Mouse (Mus musculus) MEL (cell line): ENCODE measurements at regions not wholly inside any gene's neighbourhood (a gene's known extent, or its start where the extent isn't known, plus 50 kb on each side); places are given as distances from the start of the nearest gene placed in this dataset.

Experiments used
- CHD1 ChIP-seq: IDR thresholded peaks from 2 replicates; pipeline ENCODE4 v1.6.1; 2012; ENCODE audit warnings: low read depth, mild to moderate bottlenecking, inconsistent platforms, low read length, improper control_type of control experiment
- CHD2 ChIP-seq: IDR thresholded peaks from 2 replicates; pipeline ENCODE4 v1.6.1; 2011; ENCODE audit warnings: low read length, improper control_type of control experiment
- CTCF ChIP-seq, 3 experiments: IDR thresholded peaks in 2 of 3; conservative IDR thresholded peaks in 1 of 3; 2 replicates each; pipeline ENCODE4 v1.5.1; 2011 to 2012; ENCODE audit warnings: low read length in 3 of 3, low read depth in 2 of 3, mild to moderate bottlenecking in 2 of 3, improper control_type of control experiment in 1 of 3, inconsistent platforms in 1 of 3, mixed read lengths in 1 of 3, moderate library complexity in 1 of 3; ENCODE audit not compliant: control insufficient read depth in 1 of 3, insufficient read depth in 1 of 3, poor library complexity in 1 of 3, severe bottlenecking in 1 of 3
- GATA1 ChIP-seq: IDR thresholded peaks from 2 replicates; pipeline ENCODE4 v1.6.1; 2011; ENCODE audit warnings: low read depth, low read length, improper control_type of control experiment
- MAX ChIP-seq: IDR thresholded peaks from 2 replicates; pipeline ENCODE4 v1.6.1; 2011; ENCODE audit warnings: low read length, improper control_type of control experiment
- MEF2A ChIP-seq: IDR thresholded peaks from 2 replicates; pipeline ENCODE4 v1.6.1; 2014; ENCODE audit warnings: low read depth, mild to moderate bottlenecking, inconsistent platforms, low read length, improper control_type of control experiment; ENCODE audit not compliant: poor library complexity, insufficient replicate concordance, severe bottlenecking; ENCODE audit errors: extremely low read depth
- MXI1 ChIP-seq: IDR thresholded peaks from 2 replicates; pipeline ENCODE4 v1.6.1; 2011; ENCODE audit warnings: mild to moderate bottlenecking, low read depth, low read length, improper control_type of control experiment
- POLR2A ChIP-seq, 2 experiments: IDR thresholded peaks; 2 replicates each; pipeline ENCODE4 v1.6.1; 2011 to 2012; ENCODE audit warnings: low read length in 2 of 2, mild to moderate bottlenecking in 2 of 2, control low read depth in 1 of 2, improper control_type of control experiment in 1 of 2, low read depth in 1 of 2, moderate library complexity in 1 of 2; ENCODE audit not compliant: control insufficient read depth in 1 of 2, insufficient read depth in 1 of 2, poor library complexity in 1 of 2
- RCOR1 ChIP-seq: IDR thresholded peaks from 2 replicates; pipeline ENCODE4 v1.6.1; 2012; ENCODE audit warnings: low read depth, mild to moderate bottlenecking, inconsistent platforms, low read length, improper control_type of control experiment
- TAL1 ChIP-seq: IDR thresholded peaks from 2 replicates; pipeline ENCODE4 v1.6.1; 2012; ENCODE audit warnings: mild to moderate bottlenecking, inconsistent platforms, low read length, moderate library complexity, mixed read lengths
- TCF12 ChIP-seq: IDR thresholded peaks from 2 replicates; pipeline ENCODE4 v1.6.1; 2014; ENCODE audit warnings: low read depth, mild to moderate bottlenecking, inconsistent platforms, low read length, improper control_type of control experiment, moderate library complexity
- USF1 ChIP-seq: IDR thresholded peaks from 2 replicates; pipeline ENCODE4 v1.6.1; 2014; ENCODE audit warnings: low read depth, mild to moderate bottlenecking, inconsistent platforms, low read length, improper control_type of control experiment, moderate library complexity
- USF2 ChIP-seq, 2 experiments: IDR thresholded peaks; 2 replicates each; pipeline ENCODE4 v1.6.1; 2011 to 2012; ENCODE audit warnings: improper control_type of control experiment in 2 of 2, low read length in 2 of 2, borderline replicate concordance in 1 of 2, inconsistent platforms in 1 of 2, low read depth in 1 of 2, mild to moderate bottlenecking in 1 of 2; ENCODE audit not compliant: insufficient read depth in 1 of 2
- ZKSCAN1 ChIP-seq: IDR thresholded peaks from 2 replicates; pipeline ENCODE4 v1.6.1; 2012; ENCODE audit warnings: low read depth, mild to moderate bottlenecking, inconsistent platforms, low read length, improper control_type of control experiment, moderate library complexity

- TF ChIP-seq TAL1 (no peak), MXI1 (no peak), RCOR1 (no peak), CTCF (IDR thresholded peaks at IDR 0.05 in 2 of 3, conservative IDR thresholded peaks at IDR 0.05 in 1 of 3; ENCODE audit: control insufficient read depth in 1 of 3, insufficient read depth in 1 of 3, low read depth in 2 of 3, low read length in 3 of 3, poor library complexity in 1 of 3, severe bottlenecking in 1 of 3) (no peak), MEF2A (no peak), USF2 (IDR thresholded peaks at IDR 0.05; ENCODE audit: borderline replicate concordance in 1 of 2, insufficient read depth in 1 of 2, low read depth in 1 of 2, low read length in 2 of 2) (no peak), POLR2A (IDR thresholded peaks at IDR 0.05; ENCODE audit: control insufficient read depth in 1 of 2, insufficient read depth in 1 of 2, low read depth in 1 of 2, low read length in 2 of 2, poor library complexity in 1 of 2) (no peak), GATA1 (no peak), TCF12 (no peak), USF1 (no peak), MAX (no peak), CHD2 (no peak), ZKSCAN1 (no peak), CHD1 (no peak)
These were observed 159.9 kb upstream of the Hes1 start for GRCm38 (mm10) chr16:29904183-29904775.
